Mouse (Mus musculus): ENCODE measurements around the gene Gm14393.
"Not testable (repeated sequence)": the region's sequence is repeated elsewhere in the genome, so short reads cannot be mapped to it uniquely, and the experiment has no call there.

Gene Gm14393

GRCm38 (mm10) chr2:175067681-175068261, at the start of gene Gm14393:
Gene Gm14393 (minus strand): TSS chr2:175067781.
- DNase-seq: not testable (repeated sequence)

GRCm38 (mm10) chr2:175044268-175044667, 23.3 kb downstream of the Gm14393 start:
- not testable (repeated sequence) for DNase-seq

Measured in lung, postnatal 10 days (tissue).